Mouse (Mus musculus) liver, embryonic 16.5 days (tissue): ENCODE results near the gene Rab19. TPM values are rescaled to one million over a fixed set of nuclear protein-coding genes. Genes with fewer than 3 reads are reported as not detected.
"Not testable (repeated sequence)": the region's sequence is repeated elsewhere in the genome, so short reads cannot be mapped to it uniquely, and the experiment has no call there.

ENCODE experiments used
- ATAC-seq: fragments of 200-750 bp; cut with Nextera tagmentation; 2 replicates; pipeline ENCODE4 v1.8.0; 2017; ENCODE audit warnings: low read depth, mild to moderate bottlenecking, moderate number of reproducible peaks, moderate library complexity
- H3K27ac ChIP-seq: fragments of 300-500 bp; sonication (generic); 2 replicates; pipeline ENCODE4 v1.5.1; 2014; ENCODE audit warnings: mild to moderate bottlenecking, low read length
- H3K27me3 ChIP-seq: fragments of 300-500 bp; sonication (generic); 2 replicates; pipeline ENCODE4 v1.6.1; 2014; ENCODE audit warnings: low read depth, low read length, mixed read lengths; ENCODE audit not compliant: control insufficient read depth, insufficient read depth
- H3K36me3 ChIP-seq: fragments of 300-500 bp; sonication (generic); 2 replicates; pipeline ENCODE4 v1.6.1; 2014; ENCODE audit warnings: mild to moderate bottlenecking; ENCODE audit not compliant: control insufficient read depth, insufficient read depth
- H3K4me1 ChIP-seq: fragments of 300-500 bp; sonication (generic); 2 replicates; pipeline ENCODE4 v1.6.1; 2014; ENCODE audit warnings: low read depth, low read length, mixed read lengths; ENCODE audit not compliant: control insufficient read depth
- H3K4me2 ChIP-seq: fragments of 300-500 bp; sonication (generic); 2 replicates; pipeline ENCODE4 v1.6.1; 2014; ENCODE audit warnings: low read depth, low read length, mixed read lengths
- H3K4me3 ChIP-seq: fragments of 300-500 bp; sonication (generic); 2 replicates; pipeline ENCODE4 v1.5.1; 2014; ENCODE audit warnings: low read depth, mild to moderate bottlenecking, low read length
- H3K9ac ChIP-seq: fragments of 300-500 bp; sonication (generic); 2 replicates; pipeline ENCODE4 v1.6.1; 2014; ENCODE audit warnings: low read depth, low read length
- H3K9me3 ChIP-seq: fragments of 300-500 bp; sonication (generic); replicated peaks from 2 replicates; pipeline ENCODE4 v1.6.1; 2016; ENCODE audit warnings: low read length; ENCODE audit not compliant: control insufficient read depth
- WGBS: fragments of 180-500 bp; shearing (Covaris S2); extraction: QIAGEN DNeasy Blood & Tissue Kit; methylation state at CpG from one replicate; pipeline ENCODE4 v1.1.7; 2014; ENCODE audit not compliant: insufficient replicate concordance; 5-methylcytosine and 5-hydroxymethylcytosine counted together
- polyA plus RNA-seq: library from polyadenylated mRNA; unstranded; fragments of >200 nt; fragmentation: Nextera tagmentation; extraction: Ambion mirVana; gene quantifications from 2 replicates; pipeline ENCODE4 v1.2.1, GENCODE M21; 2015

The Rab19 gene
- polyA plus RNA-seq, 1 experiment from 2014 or later, result 0.54 TPM

DNA sequence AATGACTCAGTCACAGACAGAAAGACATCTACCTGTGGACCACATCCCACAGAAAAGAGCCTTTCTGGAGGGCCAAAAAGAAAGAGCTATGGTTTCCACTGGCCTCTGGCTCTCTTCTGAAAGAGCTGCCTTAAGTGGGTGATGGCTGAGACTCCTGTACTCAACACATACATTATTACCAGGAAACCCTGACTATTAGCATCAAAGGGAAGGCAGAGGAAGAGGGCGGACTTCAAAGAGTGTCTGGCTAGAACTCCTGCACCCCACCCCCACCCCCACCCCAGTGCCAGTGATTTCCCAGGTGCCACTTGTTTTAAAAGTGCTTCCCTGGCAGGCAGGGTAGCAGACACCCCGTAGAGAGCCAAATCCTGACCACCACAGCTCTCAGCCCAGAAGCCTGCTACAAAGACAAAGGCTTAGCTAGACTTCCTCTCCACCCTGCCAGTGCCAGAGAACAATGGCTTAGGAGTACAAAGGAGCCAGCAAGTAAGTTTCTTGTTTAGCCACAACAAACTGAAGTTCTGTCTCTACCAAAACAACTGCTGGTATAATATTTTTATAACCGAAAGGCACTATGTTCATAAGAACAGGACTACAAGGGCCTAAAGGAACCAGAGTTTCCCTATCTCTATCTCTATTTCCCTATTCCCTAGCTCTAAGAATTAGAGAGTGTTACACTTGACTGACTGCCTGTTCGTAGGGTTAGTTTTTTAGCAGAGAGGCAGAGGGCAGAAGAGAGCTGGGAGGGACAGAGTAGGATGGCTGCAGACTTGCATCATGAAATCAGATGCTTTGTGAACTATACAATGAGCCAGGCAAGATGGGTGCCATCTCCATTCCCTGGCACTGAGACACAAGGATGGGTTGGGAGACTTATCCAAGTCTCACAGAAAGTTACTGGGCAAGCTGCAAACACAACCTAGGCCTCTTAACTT is 32.8 kb upstream of the Rab19 start:
- Histone ChIP-seq H3K27ac (no peak overlapping the region), H3K4me1 (no peaks in the 10 kb centered on the region), H3K4me2 (no peak overlapping the region), H3K9ac (no peak overlapping the region), H3K27me3 (no peaks in the 10 kb centered on the region), H3K4me3 (no peak overlapping the region), H3K9me3 (no peaks in the 10 kb centered on the region), H3K36me3 (no peaks in the 10 kb centered on the region)
- WGBS, result 41% methylated on average over 4 of the region's 4 CpGs
- ATAC-seq, result no peak

DNA sequence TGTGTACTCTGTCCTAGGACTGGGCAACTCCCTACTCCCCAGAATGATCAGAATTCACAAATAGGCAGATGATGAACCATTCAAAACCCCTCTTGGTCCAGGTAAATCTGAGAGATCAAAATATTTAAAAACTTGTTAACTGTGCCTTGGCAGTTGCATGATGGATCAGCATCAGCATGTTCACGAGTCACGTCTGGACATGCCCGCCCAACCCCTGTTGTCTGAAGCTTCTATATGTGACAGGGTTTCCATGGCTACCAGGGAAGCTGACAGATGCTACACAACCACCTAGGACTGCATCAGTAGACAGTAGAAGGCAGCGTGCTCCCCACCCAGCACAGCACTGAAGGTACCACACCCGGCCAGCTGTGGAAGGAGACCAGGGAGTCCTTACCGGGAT is 32.0 kb upstream of the Rab19 start:
- Histone ChIP-seq H3K4me1 (no peaks in the 10 kb centered on the region), H3K9me3 (no peaks in the 10 kb centered on the region), H3K9ac (no peak overlapping the region), H3K4me3 (no peak overlapping the region), H3K36me3 (no peaks in the 10 kb centered on the region), H3K4me2 (no peak overlapping the region), H3K27me3 (no peaks in the 10 kb centered on the region), H3K27ac (no peak overlapping the region)
- WGBS, result 78% methylated on average over 6 of the region's 6 CpGs
- no peak for ATAC-seq

DNA sequence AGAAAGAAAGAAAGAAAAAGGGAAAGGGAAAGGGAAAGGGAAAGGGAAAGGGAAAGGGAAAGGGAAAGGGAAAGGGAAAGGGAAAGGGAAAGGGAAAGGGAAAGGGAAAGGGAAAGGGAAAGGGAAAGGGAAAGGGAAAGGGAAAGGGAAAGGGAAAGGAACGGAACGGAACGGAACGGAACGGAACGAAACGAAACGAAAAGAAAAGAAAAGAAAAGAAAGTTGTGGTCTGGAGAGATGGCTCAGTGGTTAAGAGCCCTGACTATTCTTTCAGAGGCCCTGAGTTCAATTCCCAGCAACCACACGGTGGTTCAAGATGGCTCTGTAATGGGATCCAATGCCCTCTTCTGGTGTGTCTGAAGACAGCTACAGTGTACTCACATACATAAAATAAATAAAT is 21.8 kb upstream of the Rab19 start:
- not testable (repeated sequence) for H3K27ac ChIP-seq, ATAC-seq, H3K9ac ChIP-seq, H3K4me1 ChIP-seq, H3K36me3 ChIP-seq, H3K4me3 ChIP-seq, H3K4me2 ChIP-seq, H3K9me3 ChIP-seq, H3K27me3 ChIP-seq
- 81% methylated on average over 9 of the region's 9 CpGs for WGBS

DNA sequence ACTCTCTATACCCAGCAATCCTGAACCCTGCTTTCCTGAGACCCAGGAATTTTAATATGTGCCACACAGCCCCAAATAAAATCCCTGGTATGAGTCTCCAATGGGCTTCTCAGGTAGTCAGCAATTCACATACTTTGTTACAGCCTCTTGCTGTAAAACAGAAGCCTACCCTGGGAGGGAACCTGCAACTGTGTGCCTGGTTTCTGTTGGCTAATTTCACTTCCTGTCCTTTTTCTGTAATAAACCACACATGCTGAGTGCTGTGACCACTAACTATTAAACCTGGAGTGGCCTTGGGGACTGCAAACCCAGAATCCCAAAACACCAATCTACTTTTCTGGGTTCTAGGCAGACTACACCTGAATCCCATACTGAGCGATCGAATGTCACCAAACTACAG is 18.3 kb upstream of the Rab19 start:
- Histone ChIP-seq H3K27ac (no peak overlapping the region), H3K9me3 (no peaks in the 10 kb centered on the region), H3K4me1 (no peaks in the 10 kb centered on the region), H3K4me3 (no peak overlapping the region), H3K27me3 (no peaks in the 10 kb centered on the region), H3K36me3 (no peaks in the 10 kb centered on the region), H3K9ac (no peak overlapping the region), H3K4me2 (no peak overlapping the region)
- 81% methylated on average over 2 of the region's 2 CpGs for WGBS
- ATAC-seq, result no peak

DNA sequence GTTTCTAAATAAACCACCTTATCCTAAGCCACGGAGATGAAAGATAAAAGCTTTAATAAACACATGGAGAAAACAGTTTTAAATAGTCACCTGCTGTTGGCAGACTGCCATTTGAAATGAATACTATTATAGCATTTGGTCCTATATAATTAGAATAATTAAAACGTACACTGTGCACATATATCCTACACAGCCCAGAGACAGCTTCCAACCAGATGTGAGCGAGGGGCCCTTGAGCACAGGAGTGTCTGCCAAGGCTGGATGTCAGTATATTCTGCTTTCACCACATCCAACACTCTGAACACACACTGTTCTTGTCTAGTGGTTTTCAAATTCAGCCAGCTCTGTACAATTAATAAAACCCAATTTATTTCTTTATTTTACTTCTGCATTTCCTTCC is 11.3 kb upstream of the Rab19 start:
- H3K4me3 ChIP-seq, result no peak overlapping the region
- no peaks in the 10 kb centered on the region for H3K36me3 ChIP-seq
- no peak overlapping the region for H3K27ac ChIP-seq
- H3K9ac ChIP-seq, result no peak overlapping the region
- H3K4me2 ChIP-seq, result no peak overlapping the region
- no peaks in the 10 kb centered on the region for H3K9me3 ChIP-seq
- peaks cover 6% of the 10 kb centered on the region for H3K4me1 ChIP-seq
- ATAC-seq, result no peak
- H3K27me3 ChIP-seq, result no peaks in the 10 kb centered on the region
- 69% methylated on average over 3 of the region's 3 CpGs for WGBS

DNA sequence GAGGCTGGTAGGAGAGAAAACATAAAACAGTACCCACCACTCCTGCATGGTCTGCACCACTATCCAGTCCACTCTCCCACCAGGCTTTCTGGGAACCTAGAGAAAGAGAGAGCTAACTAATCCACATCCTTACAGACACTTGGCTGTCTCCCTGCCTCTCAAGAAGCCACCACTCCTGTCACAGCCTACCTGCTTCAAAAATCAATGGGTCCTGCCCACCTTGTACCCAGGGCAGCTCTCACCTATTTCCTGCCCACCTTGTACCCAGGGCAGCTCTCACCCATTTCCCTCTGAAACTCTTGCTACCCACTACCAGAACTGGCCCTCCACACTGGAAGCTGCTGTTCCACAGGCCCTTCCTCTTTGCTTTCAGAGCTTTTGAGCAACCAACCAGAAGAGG is 8.9 kb upstream of the Rab19 start:
- no peak overlapping the region for H3K27ac ChIP-seq
- H3K4me2 ChIP-seq, result no peak overlapping the region
- no peaks in the 10 kb centered on the region for H3K36me3 ChIP-seq
- H3K27me3 ChIP-seq, result no peaks in the 10 kb centered on the region; the same call in none of the 2 replicates
- H3K9ac ChIP-seq, result no peak overlapping the region
- no peak for ATAC-seq
- H3K4me1 ChIP-seq, result peaks cover 9% of the 10 kb centered on the region
- H3K9me3 ChIP-seq, result no peaks in the 10 kb centered on the region
- H3K4me3 ChIP-seq, result no peak overlapping the region

DNA sequence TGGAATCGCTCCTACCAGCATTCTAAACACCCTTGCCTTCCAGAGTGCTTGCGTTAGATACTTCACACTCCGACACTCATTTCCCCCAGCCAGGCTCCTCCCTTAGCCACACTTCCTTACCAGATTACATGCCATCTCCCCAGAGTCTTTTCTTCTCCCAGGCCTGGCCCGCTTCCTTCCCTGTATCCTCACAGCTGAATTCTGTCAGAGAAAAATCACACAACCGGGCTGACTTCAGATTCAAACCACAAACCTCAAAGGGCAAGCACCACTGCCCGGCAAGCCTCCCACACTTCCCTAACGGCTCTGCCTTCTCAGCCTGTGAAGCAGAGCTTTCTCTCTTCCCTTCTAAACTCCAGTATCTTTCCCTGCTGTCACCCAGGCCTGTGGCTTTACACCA is 8.2 kb upstream of the Rab19 start:
- Histone ChIP-seq H3K4me2 (no peak overlapping the region), H3K4me1 (peaks cover 13% of the 10 kb centered on the region), H3K27me3 (no peaks in the 10 kb centered on the region; the same call in none of the 2 replicates), H3K27ac (no peak overlapping the region), H3K9ac (no peak overlapping the region), H3K36me3 (no peaks in the 10 kb centered on the region), H3K9me3 (no peaks in the 10 kb centered on the region), H3K4me3 (no peak overlapping the region)
- ATAC-seq, result no peak
- 8% methylated on average over 7 of the region's 7 CpGs for WGBS

DNA sequence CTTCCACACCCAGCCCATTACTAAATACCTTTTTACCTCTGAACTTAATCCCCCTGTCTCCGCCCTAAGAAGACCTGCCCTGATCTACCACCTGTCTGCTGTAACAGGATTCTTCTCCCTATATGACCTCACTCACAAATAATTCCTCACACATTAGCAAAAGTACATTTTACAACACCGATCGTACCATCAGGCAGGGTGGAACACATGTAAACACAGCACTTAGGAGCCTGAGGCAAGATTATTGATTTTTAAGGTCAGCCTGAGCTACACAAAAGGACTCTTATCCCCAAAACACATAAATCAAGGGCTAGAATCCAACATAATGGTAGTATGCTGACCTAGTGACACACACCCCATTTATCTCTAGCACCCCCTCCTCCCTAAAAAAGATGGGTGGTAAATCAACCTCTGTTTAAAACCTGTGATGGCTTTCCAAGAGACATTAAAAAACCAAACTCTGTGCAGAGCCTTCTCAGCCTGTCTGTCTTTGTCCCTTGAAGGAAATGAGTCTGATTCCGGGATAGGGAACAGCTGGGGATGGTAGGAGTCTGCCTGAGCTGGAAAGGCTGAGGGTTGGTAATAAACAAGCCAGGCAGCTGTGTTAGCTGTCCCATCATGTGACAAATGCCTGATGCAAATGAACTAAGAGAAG is 7.5 kb upstream of the Rab19 start:
- peak; percentile 4; the same call in 1 of the 2 replicates for ATAC-seq
- Histone ChIP-seq H3K9ac (no peak overlapping the region), H3K27me3 (no peaks in the 10 kb centered on the region; the same call in none of the 2 replicates), H3K4me1 (peaks cover 13% of the 10 kb centered on the region), H3K9me3 (no peaks in the 10 kb centered on the region), H3K36me3 (no peaks in the 10 kb centered on the region), H3K4me3 (no peak overlapping the region), H3K4me2 (no peak overlapping the region), H3K27ac (no peak overlapping the region)
- 48% methylated on average over 4 of the region's 4 CpGs for WGBS

DNA sequence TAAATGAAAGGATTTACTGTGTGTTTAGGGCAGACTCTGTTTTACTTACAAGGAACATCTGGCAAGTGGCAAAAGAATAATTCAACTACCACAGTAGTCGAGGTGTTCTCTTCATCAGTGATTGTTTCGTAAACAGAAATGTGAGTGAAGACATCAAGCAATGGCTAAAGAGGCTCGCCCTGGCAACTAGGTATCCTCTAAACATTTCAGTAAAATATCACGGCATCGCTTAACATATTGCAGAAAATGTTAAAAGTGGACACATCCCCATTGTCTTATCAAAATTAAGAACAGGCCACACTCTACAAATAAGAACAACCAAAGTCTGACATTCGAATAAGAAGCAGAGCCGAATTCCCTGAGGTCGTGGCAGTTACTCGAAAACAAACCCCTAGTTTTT is 4.2 kb upstream of the Rab19 start:
- no peak for ATAC-seq
- WGBS, result 23% methylated on average over 9 of the region's 9 CpGs
- peak overlapping the region; percentile 85 for H3K9ac ChIP-seq
- no peak overlapping the region for H3K27ac ChIP-seq
- H3K4me2 ChIP-seq, result peak overlapping the region; percentile 91
- no peaks in the 10 kb centered on the region for H3K9me3 ChIP-seq
- peaks cover 19% of the 10 kb centered on the region for H3K27me3 ChIP-seq
- H3K36me3 ChIP-seq, result no peaks in the 10 kb centered on the region
- H3K4me3 ChIP-seq, result peak overlapping the region; percentile 80
- peaks cover 13% of the 10 kb centered on the region for H3K4me1 ChIP-seq
